1 mouse cellular context compared by ENCODE assay signal in genomic region chr10:84494432-84494831, GRCm38 (mm10).
TF ChIP-seq lines count a peak whose summit lies in the region.

No protein-coding gene starts in this region.

TF ChIP-seq in myocyte, 11 proteins besides CTCF, POLR2A, EP300 and RAD21 (continued from another document):
- TF ChIP-seq TCF12 (IDR thresholded peaks at IDR 0.05; ENCODE audit: insufficient read depth, poor library complexity, severe bottlenecking) = no peak
- no peak for TF ChIP-seq REST (IDR thresholded peaks at IDR 0.05; ENCODE audit: insufficient read depth, insufficient read length)
- TF ChIP-seq POLR2AphosphoS2 (IDR thresholded peaks at IDR 0.05; ENCODE audit: insufficient read length, low read depth) = no peak
- TF ChIP-seq SRF (IDR thresholded peaks at IDR 0.05; ENCODE audit: control insufficient read depth, insufficient read length, low read depth) = no peak
